Mouse (Mus musculus): ENCODE measurements at regions not wholly inside any gene's neighbourhood (a gene's known extent, or its start where the extent isn't known, plus 50 kb on each side); places are given as distances from the start of the nearest gene placed in this dataset.

DNA sequence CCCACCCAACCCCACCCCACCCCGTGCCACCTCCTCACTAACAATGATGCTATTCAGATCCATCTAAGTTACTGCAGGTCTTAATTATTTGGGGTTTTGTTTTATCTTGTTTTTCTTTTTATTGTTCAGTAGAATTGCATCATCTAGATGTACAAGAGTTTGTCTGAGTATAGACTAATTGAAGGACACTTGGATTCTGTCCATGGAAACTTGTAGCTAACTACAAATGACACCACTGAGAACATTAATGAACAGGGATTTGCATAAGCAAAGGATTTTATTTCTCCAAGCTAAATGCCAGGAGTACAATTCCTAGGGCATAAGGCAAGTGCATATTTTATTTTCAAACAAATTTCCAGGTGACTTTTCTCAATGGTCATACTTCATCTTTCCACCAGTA is 318.4 kb upstream of the Slc7a11 start:
- no peak for DNase-seq (ENCODE audit: low spot score)

DNA sequence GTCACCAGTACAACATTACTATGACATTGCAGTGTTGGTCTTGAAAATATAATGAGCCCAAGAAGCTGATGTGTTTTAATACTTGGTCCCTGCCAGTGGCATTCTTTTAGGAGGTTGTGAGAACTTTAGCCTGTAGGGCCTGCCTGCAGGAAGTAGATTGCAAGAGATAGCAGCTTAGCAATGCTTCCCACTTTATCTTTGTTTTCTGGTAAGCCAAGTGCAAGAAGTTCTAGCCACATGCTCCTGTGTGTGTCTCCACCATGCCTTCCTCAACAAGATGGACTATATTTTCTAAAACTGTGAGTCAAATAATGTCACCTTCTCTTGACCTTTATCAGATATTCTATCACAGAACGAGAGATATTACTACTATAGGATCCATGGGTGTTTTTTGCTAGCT is 314.7 kb upstream of the Slc7a11 start:
- no peak for DNase-seq (ENCODE audit: low spot score)

DNA sequence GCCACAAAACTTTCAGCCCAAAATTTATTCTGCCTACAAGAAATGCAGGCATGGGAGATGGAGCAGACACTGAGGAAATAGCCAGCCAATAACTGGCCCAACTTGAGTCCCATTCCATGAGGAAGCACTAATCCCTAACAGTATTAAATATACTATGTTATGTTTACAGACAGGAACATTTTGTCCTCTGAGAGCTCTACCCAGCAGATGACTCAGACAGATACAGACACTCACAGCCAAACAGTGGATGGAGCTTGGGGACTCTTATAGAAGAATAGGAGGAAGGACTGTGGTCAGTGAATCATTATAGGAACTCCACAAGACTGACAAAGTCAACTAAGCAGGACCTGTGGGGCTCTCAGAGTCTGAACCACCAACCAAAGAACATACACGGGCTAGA is 293.8 kb upstream of the Slc7a11 start:
- DNase-seq (ENCODE audit: low spot score) = no peak

DNA sequence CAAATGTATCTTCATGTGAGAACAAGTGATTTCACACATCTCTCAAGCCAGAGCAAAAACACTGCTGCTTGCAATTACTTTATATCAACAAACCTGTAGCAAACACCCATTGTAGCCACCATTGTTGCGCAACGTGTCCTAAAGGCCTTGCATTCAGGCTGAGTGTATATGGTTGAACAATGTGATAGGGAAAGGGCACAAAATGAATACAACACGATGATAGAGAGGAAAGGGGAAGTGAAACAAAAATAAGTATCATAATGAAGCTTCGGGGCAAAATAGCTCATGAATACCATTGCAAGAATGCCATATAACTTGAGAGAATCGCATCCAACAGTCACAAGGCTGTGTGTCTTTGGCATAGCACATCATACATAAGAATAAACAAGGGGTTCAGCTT is 275.6 kb upstream of the Slc7a11 start:
- DNase-seq (ENCODE audit: low spot score) = no peak

DNA sequence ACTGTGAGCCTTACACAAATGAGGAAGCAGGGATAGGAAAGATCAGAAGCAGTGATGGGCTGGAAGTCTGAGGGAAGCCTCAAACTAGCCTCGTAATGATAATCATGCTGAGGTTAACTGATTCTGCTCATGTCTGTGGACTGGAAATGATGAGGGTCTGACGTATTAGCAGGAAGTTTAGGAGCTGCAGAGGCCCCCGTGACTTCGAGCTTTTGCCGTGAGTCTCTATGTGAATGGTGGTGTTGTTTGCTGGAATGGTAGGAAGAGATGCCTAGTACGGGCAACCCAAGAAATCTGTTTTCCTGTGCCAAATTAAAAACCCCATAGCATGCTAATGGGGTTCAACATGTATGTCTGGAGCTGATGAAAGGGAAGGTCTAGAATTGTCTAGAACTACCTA is 270.0 kb upstream of the Slc7a11 start:
- DNase-seq (ENCODE audit: low spot score) = no peak

DNA sequence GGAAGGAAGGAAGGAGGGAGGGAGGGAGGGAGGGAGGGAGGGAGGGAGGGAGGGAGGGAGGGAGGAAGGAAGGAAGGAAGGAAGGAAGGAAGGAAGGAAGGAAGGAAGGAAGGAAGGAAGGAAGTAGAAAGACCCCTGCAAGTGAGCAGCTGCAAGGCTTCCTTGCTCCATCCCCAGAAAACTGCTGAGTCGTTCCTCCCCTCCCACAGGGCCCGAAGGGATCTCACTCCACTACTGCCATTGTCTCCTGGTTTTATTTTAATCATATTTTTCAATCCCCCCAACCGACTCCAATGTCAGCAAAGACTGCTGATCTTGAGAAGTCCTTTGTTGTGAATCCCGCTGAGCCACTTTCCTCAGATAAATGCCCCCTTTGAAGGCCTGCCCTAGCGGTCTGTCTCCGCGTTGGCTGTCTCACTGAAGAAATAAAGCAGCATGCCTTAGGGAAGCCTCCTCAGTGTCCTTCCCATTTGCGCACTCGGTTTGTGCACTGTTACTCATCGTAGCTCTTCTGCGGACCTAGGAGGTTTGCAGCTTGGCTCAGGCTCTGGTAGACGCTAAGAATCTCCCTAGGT is 266.1 kb upstream of the Slc7a11 start:
- no peak for DNase-seq (ENCODE audit: low spot score)

DNA sequence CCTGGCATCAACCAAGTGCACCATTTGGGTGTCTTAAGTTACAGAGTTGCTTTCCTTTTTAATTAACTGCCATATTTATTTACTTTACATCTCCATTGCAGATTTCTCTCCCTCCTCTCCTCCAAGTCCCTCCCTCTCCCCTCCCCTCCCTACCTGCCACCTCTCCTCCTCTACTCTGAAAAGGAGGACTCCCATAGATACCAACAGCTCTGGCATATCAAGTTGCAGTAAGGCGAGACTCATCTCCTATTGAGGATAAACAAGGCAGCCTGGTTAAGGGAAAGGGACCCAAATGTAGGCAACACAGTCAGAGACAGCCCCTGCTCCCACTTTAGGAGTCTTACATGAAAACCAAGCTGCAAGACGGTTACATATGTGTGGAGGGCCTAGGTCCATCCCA is 263.3 kb upstream of the Slc7a11 start:
- DNase-seq (ENCODE audit: low spot score) = no peak

DNA sequence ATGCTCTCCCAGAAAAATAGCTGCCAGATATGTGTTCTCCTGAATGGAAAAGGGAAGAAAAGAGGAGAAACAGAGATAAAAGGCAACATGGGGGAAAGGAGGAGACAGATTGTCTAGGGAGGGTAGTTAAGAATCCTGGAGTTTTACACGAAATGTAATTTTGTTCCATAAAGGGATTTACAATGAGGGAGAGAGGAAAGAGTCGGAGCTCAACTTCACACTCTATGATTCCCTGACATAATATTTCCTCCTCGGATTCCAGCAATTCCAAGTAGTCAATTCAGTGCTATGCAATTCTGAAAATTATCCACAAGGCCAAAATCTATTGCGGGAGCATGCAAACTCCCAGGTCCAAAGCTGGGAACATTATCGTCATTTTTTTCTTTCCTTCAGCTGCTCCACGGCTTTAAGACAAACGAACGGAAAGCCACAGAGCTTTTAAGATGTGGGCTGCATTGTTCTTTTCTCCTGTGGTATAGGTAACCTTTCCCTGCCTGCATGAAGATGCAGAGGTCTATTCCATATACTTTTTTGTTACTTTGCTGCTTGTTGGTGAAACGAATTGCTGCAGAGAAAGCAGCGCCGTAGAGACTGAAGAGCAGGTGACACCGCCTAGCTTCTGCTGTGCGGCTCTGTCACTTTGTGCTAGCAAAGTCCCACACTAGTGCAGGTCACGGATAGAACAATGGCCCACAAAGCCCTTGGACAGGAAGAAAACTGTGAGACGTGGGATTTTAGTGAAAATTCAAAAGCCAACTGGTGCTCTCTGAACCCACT is 251.7 kb upstream of the Slc7a11 start:
- DNase-seq (ENCODE audit: low spot score) = no peak

DNA sequence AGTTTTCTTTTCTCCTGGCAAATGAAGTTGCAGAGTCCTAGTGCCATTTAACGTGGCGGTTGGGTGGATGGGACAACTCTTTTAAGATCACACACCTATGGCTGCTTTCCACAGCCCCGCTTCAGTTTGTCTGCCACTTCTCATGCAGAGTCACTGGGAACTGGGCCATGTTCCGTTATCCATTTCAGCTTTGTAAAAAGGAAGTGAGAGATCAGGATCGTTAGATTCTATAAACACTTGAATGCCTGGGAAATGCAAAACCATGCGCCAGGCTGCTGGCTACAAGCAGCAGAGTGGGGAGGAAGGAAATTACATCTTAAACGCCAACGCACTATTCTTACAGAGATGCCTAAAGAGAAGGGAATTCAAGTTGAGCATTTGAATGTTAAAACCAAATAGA is 251.1 kb upstream of the Slc7a11 start:
- peak; percentile 12 for DNase-seq (ENCODE audit: low spot score)

DNA sequence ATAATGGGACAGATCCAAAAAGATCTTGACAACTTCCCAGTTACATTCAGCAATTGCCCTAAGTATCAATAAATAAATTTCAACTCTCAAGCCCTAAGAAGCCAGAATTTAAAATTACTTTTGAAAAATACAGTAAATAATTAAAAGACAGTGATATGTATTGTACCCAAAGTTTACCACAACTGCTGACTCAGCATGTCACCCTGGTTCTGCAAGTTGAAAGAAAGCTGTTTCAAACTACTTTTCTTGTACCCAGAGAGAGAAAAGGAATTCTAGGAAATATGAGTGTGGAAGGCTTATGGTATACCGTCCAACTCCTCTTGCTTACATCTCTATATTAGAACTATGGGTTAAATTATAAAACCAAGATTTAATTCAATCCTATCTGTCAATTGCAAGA is 248.9 kb upstream of the Slc7a11 start:
- DNase-seq (ENCODE audit: low spot score) = no peak

DNA sequence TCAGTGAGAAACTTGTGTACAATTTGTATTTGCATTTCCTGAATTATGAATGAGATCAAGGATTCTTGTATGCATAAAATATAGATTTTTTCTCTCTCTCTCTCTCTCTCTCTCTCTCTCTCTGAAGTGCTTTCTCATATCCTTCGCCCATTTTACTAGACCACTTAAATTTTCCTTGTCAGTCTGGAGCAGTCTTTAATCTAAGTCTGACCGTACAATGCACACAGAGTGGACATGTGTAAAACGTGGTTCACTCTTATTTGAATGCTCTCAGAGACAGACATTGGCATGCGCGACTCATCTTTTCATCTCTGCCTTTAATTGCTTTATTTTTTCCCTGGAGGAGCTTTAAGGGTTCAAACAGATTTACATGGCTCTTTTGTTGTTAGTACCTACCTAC is 247.3 kb upstream of the Slc7a11 start:
- DNase-seq (ENCODE audit: low spot score) = no peak

DNA sequence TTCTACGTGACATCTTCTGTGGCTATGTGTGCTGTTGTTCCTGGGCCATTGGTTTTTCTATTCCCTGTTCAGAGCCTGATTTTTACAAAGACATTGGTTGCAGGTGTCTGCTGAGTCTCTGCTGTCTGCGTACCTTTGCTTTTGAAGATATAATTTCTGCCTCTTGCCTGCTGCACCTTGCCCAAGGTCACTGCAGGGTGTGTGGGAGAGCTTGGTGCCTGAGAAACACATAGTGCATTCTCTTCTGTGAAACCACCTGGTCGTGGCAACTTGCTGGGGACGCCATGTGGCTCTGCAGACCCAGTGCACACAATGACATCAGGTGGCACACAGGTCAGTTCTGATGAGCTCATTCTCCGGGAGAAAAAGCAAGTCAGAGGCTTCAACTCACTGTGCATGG is 246.0 kb upstream of the Slc7a11 start:
- no peak for DNase-seq (ENCODE audit: low spot score)

DNA sequence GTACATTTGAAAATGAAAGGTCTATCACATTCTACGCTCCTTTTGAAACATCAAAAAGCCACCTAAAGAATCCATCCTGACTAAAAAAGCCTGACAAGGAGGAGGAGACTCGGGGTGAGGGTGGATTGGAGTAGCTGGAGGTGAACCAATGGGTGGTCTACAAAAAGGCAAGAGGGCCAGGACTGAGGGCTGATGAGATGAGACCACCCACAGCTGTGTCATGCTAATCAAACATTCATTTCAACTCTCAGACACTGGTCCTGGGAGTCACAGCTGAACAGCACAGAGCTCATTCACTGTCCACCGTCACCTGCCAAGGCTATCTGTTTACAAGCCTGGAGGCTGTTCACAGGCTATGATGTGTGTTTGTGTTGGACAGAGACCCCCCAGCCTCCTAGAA is 244.3 kb upstream of the Slc7a11 start:
- no peak for DNase-seq (ENCODE audit: low spot score)

DNA sequence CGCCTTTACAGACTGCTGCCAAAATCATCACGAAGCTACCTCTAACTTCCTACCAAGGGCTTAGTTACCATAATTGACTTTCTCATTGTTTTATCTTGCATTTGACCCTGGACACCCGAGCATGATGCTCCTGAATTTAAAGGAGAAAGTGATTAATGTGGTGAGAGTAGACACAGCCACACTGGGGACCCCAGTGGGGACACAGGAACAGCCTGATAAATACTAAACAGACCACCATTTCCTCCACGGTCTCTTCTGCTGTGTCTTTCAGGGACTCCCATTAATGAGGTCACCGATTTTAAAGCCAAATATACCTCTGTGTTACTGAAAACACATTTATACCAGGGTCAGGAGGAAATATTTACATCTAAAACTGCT is 235.2 kb upstream of the Slc7a11 start:
- DNase-seq (ENCODE audit: low spot score) = no peak

DNA sequence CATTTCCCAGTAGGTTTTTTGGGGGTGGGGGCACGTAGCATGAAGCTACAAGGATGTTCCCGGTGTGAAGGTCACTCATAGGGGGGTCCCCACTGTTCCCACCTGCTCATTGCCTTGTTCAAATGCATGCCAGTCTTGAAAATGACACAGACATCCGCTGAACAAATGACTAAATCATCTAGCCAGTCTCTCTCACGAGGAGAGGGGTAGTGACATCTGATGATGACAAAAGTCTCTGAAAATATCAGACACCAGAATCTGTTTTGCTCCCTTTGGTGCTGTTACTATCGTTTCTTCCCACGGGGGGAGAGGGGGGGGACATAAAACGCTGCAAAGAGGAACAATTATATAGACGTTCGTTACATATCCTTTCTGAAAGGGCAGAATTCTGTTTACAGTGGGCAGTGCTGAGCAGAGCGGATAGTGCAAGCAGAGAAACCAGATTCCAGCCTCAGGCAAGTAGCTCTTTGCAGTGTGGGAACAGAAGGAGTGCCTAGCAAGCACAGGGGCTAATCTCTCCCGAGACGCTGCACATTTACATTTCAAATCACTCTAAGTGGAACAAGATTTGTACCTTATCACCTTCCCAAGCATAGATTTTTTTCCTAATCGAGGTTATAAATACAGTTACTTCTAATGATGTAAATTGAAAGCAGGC is 234.7 kb upstream of the Slc7a11 start:
- no peak for DNase-seq (ENCODE audit: low spot score)

DNA sequence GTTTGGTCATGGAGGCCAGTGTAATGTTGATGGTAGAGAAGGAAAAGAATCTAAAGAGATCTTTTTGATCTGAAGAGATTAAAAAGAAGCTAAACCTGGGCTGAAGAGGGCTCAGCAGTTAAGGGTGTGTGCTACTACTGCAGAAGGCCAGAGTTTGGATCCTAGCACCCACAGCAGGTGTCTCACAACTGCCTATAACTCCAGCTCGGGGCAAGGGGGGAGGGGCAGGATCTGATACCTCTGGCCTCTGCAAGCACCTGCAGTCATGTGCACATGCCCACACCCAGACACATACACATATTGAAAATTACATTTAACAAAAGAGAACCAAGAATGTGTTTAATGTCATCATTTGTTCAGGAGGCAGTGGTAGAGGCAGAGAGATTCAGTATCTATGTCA is 232.4 kb upstream of the Slc7a11 start:
- no peak for DNase-seq (ENCODE audit: low spot score)

DNA sequence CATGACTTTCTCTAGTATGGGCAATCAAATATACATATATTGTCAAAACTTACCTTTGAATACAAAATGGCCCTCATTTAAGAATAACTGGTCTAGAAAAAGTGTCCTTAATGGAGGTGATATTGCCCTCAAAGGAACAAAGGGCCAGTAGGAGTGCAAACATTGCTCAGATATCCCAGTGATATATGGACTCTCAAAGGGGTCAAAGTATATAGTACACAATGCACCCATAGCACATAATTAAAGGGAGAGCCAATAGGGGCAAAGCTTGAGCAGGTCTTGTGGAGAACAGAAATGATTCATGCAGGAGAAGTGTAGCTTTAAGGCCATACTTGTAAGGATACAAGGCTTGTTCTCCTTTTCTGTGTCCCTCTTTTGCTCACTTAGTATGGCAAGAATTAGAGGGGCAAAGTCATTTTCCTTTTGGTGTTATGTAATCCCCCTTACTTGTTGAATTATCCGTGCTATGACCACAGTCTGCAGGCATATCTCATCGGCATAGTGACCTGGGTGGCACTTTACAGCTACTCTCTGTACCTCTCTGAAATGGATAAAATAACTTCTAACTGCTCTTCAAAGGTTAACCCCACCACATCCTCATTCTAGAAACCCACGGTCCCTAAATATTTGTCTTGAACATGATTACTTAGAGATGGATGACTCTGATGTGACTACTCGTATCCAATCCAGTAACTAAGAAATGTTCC is 231.6 kb upstream of the Slc7a11 start:
- no peak for DNase-seq (ENCODE audit: low spot score)

DNA sequence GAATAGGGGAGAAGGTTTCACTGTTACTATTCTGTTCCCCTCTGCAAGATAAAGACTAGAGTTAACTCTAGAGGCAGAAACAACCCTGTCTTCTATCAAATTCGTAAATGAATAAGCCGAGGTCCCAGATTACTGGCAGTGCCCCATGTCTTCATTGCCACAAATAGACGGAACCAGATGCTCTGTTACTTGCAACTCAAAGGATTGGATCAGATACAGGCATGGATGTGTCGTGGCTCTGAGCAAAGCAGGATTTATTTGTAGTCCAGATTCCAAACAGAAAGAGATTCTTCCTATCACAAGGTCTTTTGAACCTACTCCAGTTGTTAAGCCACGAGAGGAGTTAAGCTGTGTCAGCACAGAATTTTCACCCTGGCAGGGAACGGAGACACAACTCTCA is 221.9 kb upstream of the Slc7a11 start:
- DNase-seq (ENCODE audit: low spot score) = no peak

DNA sequence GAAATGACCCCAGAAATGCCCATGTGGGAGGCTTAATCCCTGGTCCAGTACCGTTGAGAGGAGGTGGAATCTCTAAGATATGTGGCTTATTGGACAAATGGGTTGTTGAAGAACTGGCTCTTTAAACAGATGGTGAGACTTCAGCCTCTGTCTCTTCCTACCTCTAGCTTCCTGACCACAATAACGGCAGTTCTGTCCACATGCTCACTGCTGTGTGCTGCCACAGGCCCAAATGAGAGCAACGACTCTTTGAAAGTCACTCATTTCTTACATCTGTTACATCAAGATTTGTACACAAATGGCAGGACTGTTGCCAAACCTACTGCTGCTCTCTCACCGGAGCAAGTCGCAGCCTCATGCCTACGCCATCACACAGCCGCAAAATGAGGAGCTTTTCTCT is 217.6 kb upstream of the Slc7a11 start:
- no peak for DNase-seq (ENCODE audit: low spot score)

DNA sequence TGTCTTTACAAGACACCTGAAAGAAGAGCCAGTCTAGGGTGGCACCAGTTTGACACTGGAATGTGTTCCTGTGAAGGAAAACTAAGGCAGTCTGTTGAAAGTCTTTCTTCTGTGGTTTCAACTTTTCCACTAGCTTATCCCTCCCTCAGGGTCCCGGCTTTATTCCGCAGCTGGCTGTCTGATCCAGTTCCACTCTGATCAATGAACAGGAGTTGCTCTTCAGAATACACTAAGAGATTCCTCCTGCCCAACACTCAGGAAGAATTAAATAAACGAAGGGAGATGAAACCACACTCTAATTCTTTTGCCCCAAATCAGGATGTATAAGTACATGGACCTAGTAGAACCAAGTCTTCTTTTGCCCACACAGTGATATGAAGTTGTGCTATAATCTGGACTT is 217.2 kb upstream of the Slc7a11 start:
- no peak for DNase-seq (ENCODE audit: low spot score)

DNA sequence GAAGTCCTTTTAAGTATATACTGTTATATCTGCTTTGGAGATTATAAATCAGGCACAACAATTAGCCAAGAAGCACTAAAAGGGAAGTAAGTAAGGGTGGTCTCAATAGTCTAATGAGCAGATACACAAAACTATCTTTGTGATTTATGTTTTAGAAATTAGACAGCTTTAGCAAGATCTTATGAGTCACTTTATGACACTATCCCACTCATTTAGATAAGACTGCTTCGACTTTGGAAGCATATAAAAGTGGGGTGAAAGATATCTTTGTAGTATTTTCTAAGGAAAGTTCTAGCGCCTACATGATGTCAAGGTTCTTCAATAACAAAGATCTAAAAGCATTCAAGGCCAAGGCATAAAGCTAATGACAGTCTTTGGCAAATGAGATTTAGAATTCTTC is 214.5 kb upstream of the Slc7a11 start:
- DNase-seq (ENCODE audit: low spot score) = no peak

DNA sequence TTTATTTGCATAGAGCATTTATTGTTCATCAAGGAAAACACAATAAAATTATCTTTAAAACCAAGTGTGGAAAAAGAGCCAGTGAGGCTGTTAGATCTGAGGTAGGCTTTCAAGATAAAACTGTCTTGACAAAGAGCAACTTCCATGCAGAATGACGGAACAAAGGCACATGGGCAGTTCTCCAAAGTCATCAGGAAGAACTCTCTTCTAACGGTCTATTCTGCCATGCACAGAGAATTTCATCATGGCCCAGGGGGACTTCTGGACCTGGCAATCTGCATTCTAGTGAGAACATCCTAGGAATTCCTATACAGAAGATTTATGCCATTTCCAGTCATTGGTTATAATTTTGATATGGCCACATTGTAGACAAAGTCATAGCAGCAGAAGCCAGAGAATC is 211.0 kb upstream of the Slc7a11 start:
- DNase-seq (ENCODE audit: low spot score) = no peak

DNA sequence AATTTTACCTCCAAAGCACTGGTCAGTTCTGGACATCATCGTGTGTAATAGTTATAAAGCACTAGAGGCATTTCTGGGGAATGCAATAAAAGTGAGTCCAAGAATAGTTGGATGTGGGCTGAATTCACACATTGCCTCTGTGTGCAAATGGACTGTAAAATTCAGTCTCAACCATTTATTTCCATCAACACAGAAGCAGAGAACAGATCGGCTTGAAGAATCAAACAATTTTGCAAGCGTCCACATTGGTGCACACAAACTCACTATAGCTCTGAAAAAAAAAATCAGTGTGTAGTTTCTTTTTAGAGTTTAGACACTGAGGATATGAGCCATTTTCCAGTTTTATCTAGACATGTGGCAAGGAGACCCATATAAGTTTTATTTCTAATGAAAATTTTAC is 208.9 kb upstream of the Slc7a11 start:
- no peak for DNase-seq (ENCODE audit: low spot score)

Measured in urinary bladder, postnatal 14 days (tissue).